Mouse (Mus musculus): ENCODE measurements around the gene Polr2l. TPM values are rescaled to one million over a fixed set of nuclear protein-coding genes. Genes with fewer than 3 reads are reported as not detected.

Polr2l gene
- polyA plus RNA-seq, 1 experiment from 2014 or later, result 93.0 TPM

DNA sequence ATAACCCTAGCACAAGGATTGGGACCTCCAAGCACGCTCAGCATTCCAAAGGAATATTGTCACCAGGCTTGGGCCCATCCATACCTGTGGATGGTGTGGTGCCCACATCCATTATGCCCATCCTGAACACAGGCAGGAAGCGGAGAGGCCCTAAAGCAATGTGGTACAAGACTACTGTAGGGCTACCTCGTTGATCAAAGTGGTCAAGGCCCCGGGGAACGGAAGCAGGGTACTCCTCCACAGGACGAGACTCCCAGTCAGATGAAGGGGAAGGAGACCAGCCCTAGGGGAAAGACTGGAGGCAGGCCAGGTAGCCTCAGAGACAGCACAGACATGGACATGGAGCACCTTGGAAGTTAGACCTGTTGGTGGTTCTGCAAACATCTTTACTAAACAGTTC lies 2.2 kb downstream of the Polr2l start:
- Histone ChIP-seq H3K4me1 (replicated peaks; ENCODE audit: control insufficient read depth, insufficient read depth, low read length) (peaks cover 43% of the 10 kb centered on the region), H3K4me2 (replicated peaks) (no peak overlapping the region), H3K36me3 (replicated peaks; ENCODE audit: control insufficient read depth, insufficient read depth) (peaks cover 31% of the 10 kb centered on the region), H3K9ac (no peak overlapping the region), H3K9me3 (ENCODE audit: control insufficient read depth, low read length) (no peaks in the 10 kb centered on the region), H3K27me3 (ENCODE audit: control insufficient read depth, insufficient read depth, low read length) (0 out of 2 replicates have a peak, but pooled peaks cover 7% of the 10 kb centered on the region), H3K27ac (no peak overlapping the region), H3K4me3 (replicated peaks; ENCODE audit: low read length) (no peak overlapping the region)
- 90% methylated on average over 6 of the region's 6 CpGs for WGBS
- DNase-seq (ENCODE audit: low spot score), result no peak
- ATAC-seq (ENCODE audit: low FRiP score), result no peak

DNA sequence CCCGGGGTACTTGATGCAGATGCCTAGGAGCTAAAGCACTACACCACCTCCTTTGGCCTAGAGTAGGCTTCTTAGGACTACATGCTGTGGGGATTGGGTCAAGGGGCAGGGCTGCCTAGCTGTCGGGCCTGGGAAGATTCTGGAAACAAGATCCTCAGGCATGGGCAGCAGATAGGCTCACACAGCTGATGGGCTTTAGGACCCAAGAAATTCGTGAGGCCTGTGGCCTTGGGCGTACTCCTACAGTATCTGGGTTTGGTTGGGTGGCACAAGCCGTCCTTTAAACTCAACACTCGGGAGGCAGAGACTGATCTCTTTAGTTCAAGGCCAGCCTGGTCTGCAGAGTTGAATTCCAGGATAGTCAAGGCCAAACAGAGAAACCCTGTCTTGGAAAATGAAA lies 2.7 kb downstream of the Polr2l start:
- 82% methylated on average over 6 of the region's 6 CpGs for WGBS
- DNase-seq (ENCODE audit: low spot score), result no peak
- Histone ChIP-seq H3K27me3 (ENCODE audit: control insufficient read depth, insufficient read depth, low read length) (0 out of 2 replicates have a peak, but pooled peaks cover 7% of the 10 kb centered on the region), H3K9me3 (ENCODE audit: control insufficient read depth, low read length) (no peaks in the 10 kb centered on the region), H3K4me3 (replicated peaks; ENCODE audit: low read length) (no peak overlapping the region), H3K9ac (no peak overlapping the region), H3K4me2 (replicated peaks) (no peak overlapping the region), H3K4me1 (replicated peaks; ENCODE audit: control insufficient read depth, insufficient read depth, low read length) (peaks cover 43% of the 10 kb centered on the region), H3K36me3 (replicated peaks; ENCODE audit: control insufficient read depth, insufficient read depth) (peaks cover 31% of the 10 kb centered on the region), H3K27ac (no peak overlapping the region)
- no peak for ATAC-seq (ENCODE audit: low FRiP score)

DNA sequence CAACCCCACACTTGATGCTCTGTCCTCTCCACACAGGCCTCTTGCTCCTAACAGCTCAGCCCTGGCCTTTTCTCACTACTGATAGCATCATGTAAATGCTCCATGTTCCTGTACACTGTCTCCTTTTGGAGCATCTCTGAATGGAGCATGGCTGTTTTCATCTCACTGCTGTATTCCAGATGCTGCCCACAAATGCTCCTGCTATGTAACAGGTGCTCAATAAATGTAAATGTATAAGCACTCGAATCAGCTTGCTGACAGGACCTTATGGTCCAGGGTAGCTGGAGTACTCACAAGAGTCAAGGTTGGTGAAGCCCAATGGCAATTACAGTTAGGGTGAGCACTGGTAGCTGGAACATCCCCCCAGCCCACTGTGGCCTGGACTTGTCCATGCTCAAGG lies 3.7 kb downstream of the Polr2l start:
- DNase-seq (ENCODE audit: low spot score) (no peak), ATAC-seq (ENCODE audit: low FRiP score) (no peak)
- no peak overlapping the region for H3K4me2 ChIP-seq (replicated peaks)
- H3K27me3 ChIP-seq (ENCODE audit: control insufficient read depth, insufficient read depth, low read length), result peaks cover 14% of the 10 kb centered on the region; the same call in 1 of the 2 replicates
- H3K27ac ChIP-seq, result no peak overlapping the region
- H3K9me3 ChIP-seq (ENCODE audit: control insufficient read depth, low read length), result no peaks in the 10 kb centered on the region
- no peak overlapping the region for H3K9ac ChIP-seq
- H3K36me3 ChIP-seq (replicated peaks; ENCODE audit: control insufficient read depth, insufficient read depth), result peaks cover 31% of the 10 kb centered on the region
- 86% methylated on average over 1 of the region's 1 CpGs for WGBS
- H3K4me3 ChIP-seq (replicated peaks; ENCODE audit: low read length), result no peak overlapping the region
- H3K4me1 ChIP-seq (replicated peaks; ENCODE audit: control insufficient read depth, insufficient read depth, low read length), result peaks cover 48% of the 10 kb centered on the region

DNA sequence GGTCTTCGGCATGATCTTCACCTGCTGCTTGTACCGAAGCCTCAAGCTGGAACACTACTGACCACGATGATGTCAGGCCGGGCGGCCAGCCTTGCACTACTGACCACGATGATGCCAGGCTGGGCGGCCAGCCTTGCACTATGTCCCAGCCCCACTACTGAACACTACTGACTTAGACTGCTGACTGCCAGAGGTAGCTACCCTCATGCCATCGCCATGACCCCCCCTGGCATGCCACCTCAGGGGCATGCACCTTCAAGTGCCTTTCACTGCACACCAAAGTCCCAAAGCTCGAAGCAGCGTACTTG lies 4.3 kb downstream of the Polr2l start:
- 94% methylated on average over 10 of the region's 10 CpGs for WGBS

DNA sequence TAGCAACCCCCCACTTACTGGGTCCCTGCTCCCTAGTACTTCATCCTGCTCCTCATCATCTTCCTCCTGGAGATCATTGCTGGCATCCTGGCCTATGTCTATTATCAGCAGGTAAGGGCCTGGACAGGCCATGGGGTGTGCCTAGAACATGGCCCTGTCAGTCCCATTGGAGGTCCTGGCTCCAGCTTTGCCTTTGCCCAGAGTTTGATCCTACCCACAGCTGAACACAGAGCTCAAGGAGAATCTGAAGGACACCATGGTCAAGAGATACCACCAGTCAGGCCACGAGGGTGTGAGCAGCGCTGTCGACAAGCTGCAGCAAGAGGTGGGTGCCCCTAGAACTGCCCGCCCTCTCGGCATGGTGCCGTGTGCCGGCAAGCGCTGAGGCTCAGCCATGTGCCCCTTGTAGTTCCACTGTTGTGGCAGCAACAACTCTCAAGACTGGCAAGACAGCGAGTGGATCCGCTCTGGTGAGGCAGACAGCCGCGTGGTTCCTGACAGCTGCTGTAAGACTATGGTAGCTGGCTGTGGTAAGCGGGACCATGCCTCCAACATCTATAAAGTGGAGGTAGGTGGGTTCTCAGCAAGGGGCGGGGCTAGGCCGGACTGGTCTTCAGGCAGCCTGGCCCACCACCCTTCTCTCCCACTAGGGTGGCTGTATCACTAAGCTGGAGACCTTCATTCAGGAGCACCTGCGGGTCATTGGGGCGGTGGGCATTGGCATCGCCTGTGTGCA lies 4.9 kb downstream of the Polr2l start:
- Histone ChIP-seq H3K27me3 (ENCODE audit: control insufficient read depth, insufficient read depth, low read length) (peaks cover 19% of the 10 kb centered on the region), H3K9ac (peak overlapping the region; percentile 74), H3K4me1 (replicated peaks; ENCODE audit: control insufficient read depth, insufficient read depth, low read length) (peaks cover 40% of the 10 kb centered on the region), H3K4me3 (replicated peaks; ENCODE audit: low read length) (no peak overlapping the region), H3K36me3 (replicated peaks; ENCODE audit: control insufficient read depth, insufficient read depth) (peaks cover 31% of the 10 kb centered on the region), H3K9me3 (ENCODE audit: control insufficient read depth, low read length) (no peaks in the 10 kb centered on the region), H3K27ac (no peak overlapping the region), H3K4me2 (replicated peaks) (peak overlapping the region; percentile 71)
- 95% methylated on average over 18 of the region's 18 CpGs for WGBS
- no peak for DNase-seq (ENCODE audit: low spot score)
- no peak for ATAC-seq (ENCODE audit: low FRiP score)

More for the DNA sequence above, 4.3 kb downstream of the Polr2l start:
- H3K9ac ChIP-seq, result no peak overlapping the region
- H3K27ac ChIP-seq, result no peak overlapping the region
- H3K4me3 ChIP-seq (replicated peaks; ENCODE audit: low read length), result no peak overlapping the region
- H3K27me3 ChIP-seq (ENCODE audit: control insufficient read depth, insufficient read depth, low read length), result peaks cover 14% of the 10 kb centered on the region
- H3K9me3 ChIP-seq (ENCODE audit: control insufficient read depth, low read length), result no peaks in the 10 kb centered on the region
- H3K4me1 ChIP-seq (replicated peaks; ENCODE audit: control insufficient read depth, insufficient read depth, low read length), result peaks cover 41% of the 10 kb centered on the region
- no peak overlapping the region for H3K4me2 ChIP-seq (replicated peaks)
- ATAC-seq (ENCODE audit: low FRiP score) (no peak), DNase-seq (ENCODE audit: low spot score) (no peak)
- peaks cover 31% of the 10 kb centered on the region for H3K36me3 ChIP-seq (replicated peaks; ENCODE audit: control insufficient read depth, insufficient read depth)

DNA sequence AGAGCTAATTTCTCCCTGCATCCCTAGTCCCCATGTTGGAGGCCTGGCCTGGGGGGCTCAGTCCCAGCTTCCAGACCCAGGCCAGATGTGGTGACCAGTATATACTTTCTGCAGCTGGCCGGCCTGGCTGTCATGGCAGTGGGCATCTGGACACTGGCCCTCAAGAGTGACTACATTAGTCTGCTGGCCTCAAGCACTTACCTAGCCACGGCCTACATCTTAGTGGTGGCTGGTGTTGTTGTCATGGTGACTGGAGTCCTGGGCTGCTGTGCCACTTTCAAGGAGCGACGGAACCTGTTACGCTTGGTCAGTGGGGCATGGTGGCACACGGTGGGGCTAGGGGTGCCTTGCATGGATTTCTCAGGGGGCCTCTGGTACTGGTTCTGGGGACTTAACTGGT lies 5.6 kb downstream of the Polr2l start:
- WGBS, result 68% methylated on average over 6 of the region's 6 CpGs
- peak overlapping the region; percentile 89 for H3K27ac ChIP-seq
- no peak for DNase-seq (ENCODE audit: low spot score)
- peak overlapping the region; percentile 74 for H3K9ac ChIP-seq
- H3K4me2 ChIP-seq (replicated peaks), result peak overlapping the region; percentile 71
- peaks cover 26% of the 10 kb centered on the region for H3K27me3 ChIP-seq (ENCODE audit: control insufficient read depth, insufficient read depth, low read length)
- no peaks in the 10 kb centered on the region for H3K9me3 ChIP-seq (ENCODE audit: control insufficient read depth, low read length)
- ATAC-seq (ENCODE audit: low FRiP score), result no peak
- H3K4me1 ChIP-seq (replicated peaks; ENCODE audit: control insufficient read depth, insufficient read depth, low read length), result peaks cover 40% of the 10 kb centered on the region
- peak overlapping the region; percentile 35 for H3K4me3 ChIP-seq (replicated peaks; ENCODE audit: low read length)
- H3K36me3 ChIP-seq (replicated peaks; ENCODE audit: control insufficient read depth, insufficient read depth), result peaks cover 31% of the 10 kb centered on the region

DNA sequence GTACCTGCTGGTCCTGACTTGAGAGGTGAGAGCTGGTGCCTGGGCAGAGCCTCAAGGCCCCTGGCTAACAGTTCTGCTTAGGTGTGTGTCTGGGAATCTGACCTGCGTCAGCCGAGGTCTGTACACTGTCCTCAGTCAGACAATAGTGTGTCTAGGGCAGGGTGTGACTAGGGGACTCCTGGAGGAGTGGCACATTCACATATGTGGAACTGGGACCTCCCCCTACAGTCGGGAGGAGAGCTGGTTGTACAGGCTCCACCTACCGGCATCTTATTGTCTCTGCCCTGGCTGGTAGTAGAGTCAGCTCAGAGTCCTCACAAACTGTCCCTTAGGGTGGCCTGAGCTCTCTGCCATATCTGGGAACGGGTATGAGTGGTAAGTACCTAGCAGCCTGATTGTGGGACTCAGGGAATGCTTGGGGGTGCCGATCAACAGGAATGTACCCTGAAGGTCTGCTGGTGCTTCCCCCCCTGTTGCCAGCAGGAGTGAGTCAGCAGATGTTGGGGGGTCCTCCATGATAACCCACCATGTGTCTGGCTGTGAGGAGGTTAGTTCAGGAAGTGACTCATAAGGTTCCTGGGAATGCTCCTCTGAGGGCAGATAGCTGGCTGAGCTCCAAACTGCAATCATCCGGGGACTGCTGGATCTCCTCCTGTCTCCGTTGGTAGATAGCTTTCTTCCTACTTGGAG lies 6.3 kb downstream of the Polr2l start:
- peak overlapping the region; percentile 71 for H3K4me2 ChIP-seq (replicated peaks)
- H3K4me3 ChIP-seq (replicated peaks; ENCODE audit: low read length), result peak overlapping the region; percentile 35
- peak; percentile 69 for DNase-seq (ENCODE audit: low spot score)
- peak overlapping the region; percentile 89 for H3K27ac ChIP-seq
- H3K9me3 ChIP-seq (ENCODE audit: control insufficient read depth, low read length), result no peaks in the 10 kb centered on the region
- H3K36me3 ChIP-seq (replicated peaks; ENCODE audit: control insufficient read depth, insufficient read depth), result peaks cover 31% of the 10 kb centered on the region
- peak overlapping the region; percentile 74 for H3K9ac ChIP-seq
- peaks cover 33% of the 10 kb centered on the region for H3K4me1 ChIP-seq (replicated peaks; ENCODE audit: control insufficient read depth, insufficient read depth, low read length)
- ATAC-seq (ENCODE audit: low FRiP score), result peak; percentile 83
- peaks cover 33% of the 10 kb centered on the region for H3K27me3 ChIP-seq (ENCODE audit: control insufficient read depth, insufficient read depth, low read length)
- 16% methylated on average over 8 of the region's 8 CpGs for WGBS

DNA sequence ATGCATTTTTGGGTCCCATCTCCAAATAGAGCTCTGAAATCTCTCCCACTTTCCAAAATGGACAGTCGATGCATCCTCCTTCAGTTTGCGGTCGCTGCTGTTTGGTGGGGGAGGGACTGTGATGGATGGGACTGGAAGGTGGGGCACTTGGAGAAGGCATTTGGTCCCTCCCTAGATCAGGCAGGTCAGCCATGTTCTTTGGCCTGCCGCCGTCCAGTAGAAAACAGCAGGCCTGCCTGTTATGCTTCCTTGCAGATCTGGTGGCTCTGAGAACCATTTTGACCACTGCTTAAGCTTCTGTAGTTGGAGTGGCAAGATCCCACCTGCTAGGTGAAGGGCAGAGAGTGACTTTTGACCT lies 6.8 kb downstream of the Polr2l start:
- Histone ChIP-seq H3K9ac (peak overlapping the region; percentile 74), H3K9me3 (ENCODE audit: control insufficient read depth, low read length) (no peaks in the 10 kb centered on the region), H3K4me2 (replicated peaks) (peak overlapping the region; percentile 71), H3K27me3 (ENCODE audit: control insufficient read depth, insufficient read depth, low read length) (peaks cover 38% of the 10 kb centered on the region), H3K4me1 (replicated peaks; ENCODE audit: control insufficient read depth, insufficient read depth, low read length) (peaks cover 30% of the 10 kb centered on the region), H3K4me3 (replicated peaks; ENCODE audit: low read length) (peak overlapping the region; percentile 35), H3K27ac (peak overlapping the region; percentile 89), H3K36me3 (replicated peaks; ENCODE audit: control insufficient read depth, insufficient read depth) (peaks cover 31% of the 10 kb centered on the region)
- no peak for ATAC-seq (ENCODE audit: low FRiP score)
- DNase-seq (ENCODE audit: low spot score), result no peak
- WGBS, result 6% methylated on average over 5 of the region's 5 CpGs

DNA sequence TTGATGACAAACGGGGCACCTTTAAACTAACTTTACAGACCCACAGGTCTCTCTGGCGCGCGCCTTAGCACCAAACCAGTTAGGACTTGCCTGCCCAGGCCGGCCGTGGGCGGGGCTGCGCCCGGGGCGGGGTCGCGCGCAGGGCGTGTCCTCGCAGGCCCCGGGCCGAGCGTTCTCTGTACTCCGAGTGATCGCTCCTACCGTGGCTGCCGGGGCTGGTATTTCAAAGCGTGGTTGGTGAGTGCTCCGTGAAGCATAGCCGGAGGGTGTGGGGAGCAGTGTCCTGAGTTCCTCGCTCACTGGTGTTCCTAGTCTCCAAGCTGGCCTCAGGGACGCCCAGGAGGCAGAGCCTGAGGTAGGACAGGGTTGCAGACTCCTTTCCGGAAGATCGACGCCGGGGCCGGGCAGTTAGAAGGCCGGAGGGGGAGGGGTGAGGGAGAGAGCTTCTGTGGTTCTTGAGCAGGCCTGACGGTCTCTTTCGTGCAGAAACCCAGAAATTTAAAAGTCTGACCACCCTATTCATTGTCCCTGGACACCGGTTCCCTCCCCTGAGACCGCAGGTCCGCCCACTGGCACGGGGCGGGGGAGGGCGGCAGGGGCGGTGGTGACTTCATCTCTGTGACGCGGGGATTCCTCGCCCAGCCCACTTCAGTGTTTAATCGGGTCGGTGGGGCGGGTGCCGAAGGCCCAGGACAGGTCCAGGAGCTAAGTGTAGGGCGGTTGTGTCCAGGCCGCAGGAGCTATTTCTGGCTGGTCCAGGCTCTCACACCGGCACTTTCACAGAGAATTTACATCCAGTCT lies 7.5 kb downstream of the Polr2l start, which contains the start of gene Cd151:
TSS of gene Cd151 (plus strand) at position 163 of the 801 bp plus-strand sequence.
- under 1% methylated on average over 52 of the region's 52 CpGs for WGBS

More for the DNA sequence above, 7.5 kb downstream of the Polr2l start, which contains the start of gene Cd151:
- Histone ChIP-seq H3K9me3 (ENCODE audit: control insufficient read depth, low read length) (no peaks in the 10 kb centered on the region), H3K4me3 (replicated peaks; ENCODE audit: low read length) (peak within 1 kb of the TSS; percentile 35), H3K27ac (peak within 1 kb of the TSS; percentile 89), H3K4me1 (replicated peaks; ENCODE audit: control insufficient read depth, insufficient read depth, low read length) (peaks cover 30% of the 10 kb centered on the region), H3K9ac (peak within 1 kb of the TSS; percentile 74), H3K27me3 (ENCODE audit: control insufficient read depth, insufficient read depth, low read length) (peaks cover 46% of the 10 kb centered on the region), H3K4me2 (replicated peaks) (peak within 1 kb of the TSS; percentile 71), H3K36me3 (replicated peaks; ENCODE audit: control insufficient read depth, insufficient read depth) (peaks cover 26% of the 10 kb centered on the region)
- DNase-seq (ENCODE audit: low spot score) (peak; percentile 63), ATAC-seq (ENCODE audit: low FRiP score) (peak; percentile 62)

All from hindbrain, embryonic 14.5 days (tissue).